Mouse (Mus musculus): Measurements from ENCODE around the gene Elmsan1. TPM values are rescaled to one million over a fixed set of nuclear protein-coding genes. Genes with fewer than 3 reads are reported as not detected.

Gene Elmsan1
- total and polyA plus RNA-seq, 3 experiments = 2.2 to 14.3 (median 5.6) TPM

- no peak overlapping the region for H3K9ac ChIP-seq (ENCODE audit: insufficient read depth, low read depth)
- TF ChIP-seq PAX5 (IDR thresholded peaks at IDR 0.05; ENCODE audit: low read length) (no peak), TBP (conservative IDR thresholded peaks at IDR 0.05; ENCODE audit: low read depth, low read length) (no peak), EP300 (IDR thresholded peaks at IDR 0.05; ENCODE audit: low read length) (no peak), MXI1 (IDR thresholded peaks at IDR 0.05; ENCODE audit: low read depth, low read length) (no peak), GABPA (IDR thresholded peaks at IDR 0.05; ENCODE audit: insufficient replicate concordance, low read depth, low read length) (no peak), KAT2A (IDR thresholded peaks at IDR 0.05; ENCODE audit: insufficient replicate concordance, low read length) (no peak), CTCF (conservative IDR thresholded peaks at IDR 0.05 in 1 of 2, IDR thresholded peaks at IDR 0.05 in 1 of 2; ENCODE audit: low read depth in 2 of 2, low read length in 2 of 2) (no peak), HCFC1 (IDR thresholded peaks at IDR 0.05; ENCODE audit: low read depth, low read length) (no peak), RCOR1 (conservative IDR thresholded peaks at IDR 0.05; ENCODE audit: low read depth, low read length) (no peak), BHLHE40 (IDR thresholded peaks at IDR 0.05; ENCODE audit: low read depth, low read length) (no peak), MAX (IDR thresholded peaks at IDR 0.05; ENCODE audit: low read length) (no peak), NRF1 (IDR thresholded peaks at IDR 0.05; ENCODE audit: low read depth, low read length) (no peak), POLR2A (IDR thresholded peaks at IDR 0.05; ENCODE audit: low read depth, low read length) (no peak), MEF2A (IDR thresholded peaks at IDR 0.05; ENCODE audit: borderline replicate concordance, low read depth, low read length) (no peak), SIN3A (IDR thresholded peaks at IDR 0.05; ENCODE audit: low read length) (no peak), IRF4 (IDR thresholded peaks at IDR 0.05; ENCODE audit: low read depth, low read length) (no peak)
- DNase-seq (ENCODE audit: extremely low read depth) = no peak
- peaks cover 9 to 69% of the 10 kb centered on the region in 2 experiments for H3K36me3 ChIP-seq (replicated peaks in 1 of 2; ENCODE audit: control insufficient read depth in 1 of 2, insufficient read depth in 1 of 2, low read length in 1 of 2)
- no peak overlapping the region for H3K27ac ChIP-seq (ENCODE audit: insufficient read depth, low read depth)
- H3K4me2 ChIP-seq (ENCODE audit: insufficient read depth, low read depth, poor library complexity, severe bottlenecking) = no peak overlapping the region
- H3K27me3 ChIP-seq (replicated peaks) = no peaks in the 10 kb centered on the region
- H3K79me2 ChIP-seq (replicated peaks; ENCODE audit: control insufficient read depth, extremely low read depth, insufficient read depth, poor library complexity, severe bottlenecking) = peaks cover 35% of the 10 kb centered on the region
- peaks cover 20% of the 10 kb centered on the region for H3K9me3 ChIP-seq (replicated peaks; ENCODE audit: low read length)
- dilution Hi-C loops (cut with MboI; ENCODE audit: extremely low pct_ligation_motif_present, extremely low pct_unique_long_range_greater_than_20kb, low sequenced_read_pairs) (no loop called here), in situ Hi-C loops (cut with MboI; ENCODE audit: low pct_ligation_motif_present, low pct_unique_long_range_greater_than_20kb, low sequenced_read_pairs) (no loop called here)
- no peak overlapping the region for H3K4me3 ChIP-seq (replicated peaks in 1 of 3; ENCODE audit: low read depth in 2 of 3, low read length in 2 of 3, poor library complexity in 1 of 3)
- peaks cover 29 to 78% of the 10 kb centered on the region in 2 experiments for H3K4me1 ChIP-seq (ENCODE audit: control insufficient read depth in 1 of 2, insufficient read depth in 2 of 2)
Measured at GRCm38 (mm10) chr12:84186536-84186935, 32.1 kb downstream of the Elmsan1 start.

GRCm38 (mm10) chr12:84185547-84185946 lies 33.1 kb downstream of the Elmsan1 start:
- in situ Hi-C loops (cut with MboI; ENCODE audit: low pct_ligation_motif_present, low pct_unique_long_range_greater_than_20kb, low sequenced_read_pairs) = no loop called here
- no peak overlapping the region for H3K27ac ChIP-seq (ENCODE audit: insufficient read depth, low read depth)

More at GRCm38 (mm10) chr12:84185547-84185946, 33.1 kb downstream of the Elmsan1 start:
- no peak overlapping the region for H3K4me2 ChIP-seq (ENCODE audit: insufficient read depth, low read depth, poor library complexity, severe bottlenecking)
- dilution Hi-C loops (cut with MboI; ENCODE audit: extremely low pct_ligation_motif_present, extremely low pct_unique_long_range_greater_than_20kb, low sequenced_read_pairs) = no loop called here
- peaks cover 9 to 73% of the 10 kb centered on the region in 2 experiments for H3K36me3 ChIP-seq (replicated peaks in 1 of 2; ENCODE audit: control insufficient read depth in 1 of 2, insufficient read depth in 1 of 2, low read length in 1 of 2)
- no peak for DNase-seq (ENCODE audit: extremely low read depth)
- no peak for TF ChIP-seq CTCF (conservative IDR thresholded peaks at IDR 0.05 in 1 of 2, IDR thresholded peaks at IDR 0.05 in 1 of 2; ENCODE audit: low read depth in 2 of 2, low read length in 2 of 2)
- TF ChIP-seq USF1 (IDR thresholded peaks at IDR 0.05; ENCODE audit: low read depth, low read length) = no peak
- TF ChIP-seq HCFC1 (IDR thresholded peaks at IDR 0.05; ENCODE audit: low read depth, low read length) = no peak
- H3K4me1 ChIP-seq (ENCODE audit: control insufficient read depth in 1 of 2, insufficient read depth in 2 of 2) = peaks cover 28 to 78% of the 10 kb centered on the region in 2 experiments
- H3K79me2 ChIP-seq (replicated peaks; ENCODE audit: control insufficient read depth, extremely low read depth, insufficient read depth, poor library complexity, severe bottlenecking) = peaks cover 32% of the 10 kb centered on the region
- no peaks in the 10 kb centered on the region for H3K27me3 ChIP-seq (replicated peaks)
- H3K9me3 ChIP-seq (replicated peaks; ENCODE audit: low read length) = peaks cover 20% of the 10 kb centered on the region
- no peak overlapping the region for H3K4me3 ChIP-seq (replicated peaks in 1 of 3; ENCODE audit: low read depth in 2 of 3, low read length in 2 of 3, poor library complexity in 1 of 3)
- H3K9ac ChIP-seq (ENCODE audit: insufficient read depth, low read depth) = no peak overlapping the region
